Mouse (Mus musculus): Measurements from ENCODE around the gene Reg3d. TPM values are rescaled to one million over a fixed set of nuclear protein-coding genes. Genes with fewer than 3 reads are reported as not detected.

Gene Reg3d
- total and polyA plus RNA-seq, 2 experiments = 0.65 TPM; not detected in 1

DNA sequence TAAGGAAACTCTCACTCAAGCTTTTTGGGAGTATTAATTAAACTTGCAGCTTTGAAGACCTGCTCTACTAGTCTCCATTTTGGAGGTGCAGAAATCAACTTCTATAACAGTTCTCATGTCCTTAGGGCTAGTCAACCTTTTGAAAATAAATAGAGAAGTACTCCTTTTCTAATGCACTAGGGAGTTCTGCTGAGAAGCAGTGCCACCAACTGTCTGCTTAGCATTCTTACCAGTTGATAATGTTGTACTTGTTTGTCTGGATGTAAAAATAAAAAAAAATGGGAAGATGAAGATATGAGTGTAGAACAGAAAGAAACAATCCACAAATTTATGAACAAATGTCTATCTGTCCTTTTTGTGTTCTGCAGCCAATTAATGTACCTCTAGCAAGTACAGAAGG is 50.9 kb downstream of the Reg3d start:
- no peak for DNase-seq (ENCODE audit: extremely low read depth, low read depth, low spot score)
- Histone ChIP-seq H3K79me2 (ENCODE audit: control insufficient read depth, insufficient read depth, low read length) (no peaks in the 10 kb centered on the region), H3K4me3 (ENCODE audit: insufficient read depth, low read depth, low read length) (no peak overlapping the region)

More for the DNA sequence above, 50.9 kb downstream of the Reg3d start:
- TF ChIP-seq POLR2A (IDR thresholded peaks at IDR 0.05; ENCODE audit: extremely low read depth, insufficient read depth, low read length) (no peak), CTCF (IDR thresholded peaks at IDR 0.05; ENCODE audit: low read depth, low read length) (no peak)
- Histone ChIP-seq H3K9ac (ENCODE audit: low read depth, low read length) (no peak overlapping the region), H3K27ac (replicated peaks; ENCODE audit: insufficient read depth, low read depth, low read length) (no peak overlapping the region), H3K4me1 (ENCODE audit: control insufficient read depth, insufficient read depth, low read length) (no peaks in the 10 kb centered on the region), H3K27me3 (ENCODE audit: control insufficient read depth, insufficient read depth, low read length) (no peaks in the 10 kb centered on the region), H3K36me3 (ENCODE audit: control insufficient read depth, insufficient read depth, low read length) (no peaks in the 10 kb centered on the region)

Other genes with a start within 250 kb of the Reg3d start
- gene Reg3b, start 8.2 kb downstream of the Reg3d start, total RNA-seq (2014; rRNA removed) = not detected in 2 replicates
- gene Reg3b, start 8.2 kb downstream of the Reg3d start, polyA plus RNA-seq (2012; rRNA removed) = 0.20 and 0.34 TPM in 2 replicates
- gene Reg3a, start 1.8 kb upstream of the Reg3d start, total RNA-seq (2014; rRNA removed) = not detected in 2 replicates
- not detected in 2 replicates for gene Reg3a, start 1.8 kb upstream of the Reg3d start, polyA plus RNA-seq (2012; rRNA removed)
- gene Reg2, start 16.8 kb upstream of the Reg3d start, total RNA-seq (2014; rRNA removed) = not detected in 2 replicates
- gene Reg2, start 16.8 kb upstream of the Reg3d start, polyA plus RNA-seq (2012; rRNA removed) = not detected in 2 replicates
- gene Reg1, start 43.8 kb upstream of the Reg3d start, total RNA-seq (2014; rRNA removed) = 3.0 and 40.1 TPM in 2 replicates
- gene Reg1, start 43.8 kb upstream of the Reg3d start, polyA plus RNA-seq (2012; rRNA removed) = 0.12 TPM in 2 replicates
- not detected in 2 replicates for gene Reg3g, start 90.0 kb upstream of the Reg3d start, total RNA-seq (2014; rRNA removed)
- not detected in 2 replicates for gene Reg3g, start 90.0 kb upstream of the Reg3d start, polyA plus RNA-seq (2012; rRNA removed)

Measured in liver, adult 2 months (tissue).